Mouse (Mus musculus) kidney, embryonic 15.5 days (tissue): ENCODE data around the gene Rcsd1. TPM values are rescaled to one million over a fixed set of nuclear protein-coding genes. Genes with fewer than 3 reads are reported as not detected.

Source experiments
- ATAC-seq: fragments of 200-750 bp; cut with Nextera tagmentation; replicated peaks from 2 replicates; pipeline ENCODE4 v1.8.0; 2017; ENCODE audit warnings: moderate TSS enrichment; ENCODE audit not compliant: low FRiP score
- H3K27ac ChIP-seq: fragments of 300-500 bp; sonication (generic); 2 replicates; pipeline ENCODE4 v1.5.1; 2015; ENCODE audit warnings: mild to moderate bottlenecking, inconsistent platforms
- H3K27me3 ChIP-seq: fragments of 300-500 bp; sonication (generic); 2 replicates; pipeline ENCODE4 v1.6.1; 2015; ENCODE audit warnings: inconsistent platforms
- H3K36me3 ChIP-seq: fragments of 300-500 bp; sonication (generic); 2 replicates; pipeline ENCODE4 v1.6.1; 2015; ENCODE audit warnings: inconsistent platforms
- H3K4me1 ChIP-seq: fragments of 300-500 bp; sonication (generic); 2 replicates; pipeline ENCODE4 v1.6.1; 2015; ENCODE audit warnings: inconsistent platforms
- H3K4me2 ChIP-seq: fragments of 300-500 bp; sonication (generic); 2 replicates; pipeline ENCODE4 v1.6.1; 2015; ENCODE audit warnings: moderate library complexity, mild to moderate bottlenecking, inconsistent platforms
- H3K4me3 ChIP-seq: fragments of 300-500 bp; sonication (generic); replicated peaks from 2 replicates; pipeline ENCODE4 v1.5.1; 2015; ENCODE audit warnings: mild to moderate bottlenecking, inconsistent platforms
- H3K9ac ChIP-seq: fragments of 300-500 bp; sonication (generic); 2 replicates; pipeline ENCODE4 v1.6.1; 2015; ENCODE audit warnings: mild to moderate bottlenecking, inconsistent platforms
- H3K9me3 ChIP-seq: fragments of 300-500 bp; sonication (generic); replicated peaks from 2 replicates; pipeline ENCODE4 v1.6.1; 2016; ENCODE audit warnings: inconsistent platforms
- WGBS: fragments of 180-500 bp; shearing (Covaris S2); methylation state at CpG from one replicate; pipeline ENCODE4 v1.1.7; 2015; ENCODE audit warnings: mixed read lengths; 5-methylcytosine and 5-hydroxymethylcytosine counted together
- polyA plus RNA-seq: library from polyadenylated mRNA; unstranded; fragments of >200 nt; fragmentation: Nextera tagmentation; extraction: Ambion mirVana; gene quantifications from 2 replicates; pipeline ENCODE4 v1.2.1, GENCODE M21; 2015

The Rcsd1 gene
- polyA plus RNA-seq, 1 experiment from 2014 or later, result 57.8 TPM

DNA sequence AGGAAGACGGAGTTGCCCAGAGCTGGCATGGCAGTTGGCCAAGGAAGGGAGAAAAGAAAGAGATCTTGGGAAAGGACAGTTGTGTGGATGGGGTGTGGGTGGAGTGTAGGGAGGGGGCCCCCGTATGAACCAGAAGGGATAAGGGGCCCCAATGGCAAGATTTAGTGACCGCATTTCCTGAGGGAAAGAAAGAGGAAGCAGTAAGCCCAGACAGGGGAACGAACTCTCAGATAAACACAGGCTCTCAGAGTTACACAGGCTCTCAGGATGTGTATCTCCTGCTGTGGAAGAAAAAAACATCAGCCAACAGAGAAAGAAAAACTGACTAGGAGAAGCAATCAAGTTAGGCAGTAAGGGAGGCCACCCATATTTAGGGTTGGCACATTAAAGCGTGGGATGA, 58.4 kb downstream of the Rcsd1 start:
- peaks cover 72% of the 10 kb centered on the region for H3K36me3 ChIP-seq
- 62% methylated on average over 5 of the region's 5 CpGs for WGBS
- H3K27ac ChIP-seq, result no peak overlapping the region
- no peak overlapping the region for H3K9ac ChIP-seq
- no peaks in the 10 kb centered on the region for H3K9me3 ChIP-seq
- no peak overlapping the region for H3K4me3 ChIP-seq
- ATAC-seq, result no peak
- H3K4me2 ChIP-seq, result no peak overlapping the region
- peaks cover 31% of the 10 kb centered on the region for H3K4me1 ChIP-seq
- H3K27me3 ChIP-seq, result no peaks in the 10 kb centered on the region

DNA sequence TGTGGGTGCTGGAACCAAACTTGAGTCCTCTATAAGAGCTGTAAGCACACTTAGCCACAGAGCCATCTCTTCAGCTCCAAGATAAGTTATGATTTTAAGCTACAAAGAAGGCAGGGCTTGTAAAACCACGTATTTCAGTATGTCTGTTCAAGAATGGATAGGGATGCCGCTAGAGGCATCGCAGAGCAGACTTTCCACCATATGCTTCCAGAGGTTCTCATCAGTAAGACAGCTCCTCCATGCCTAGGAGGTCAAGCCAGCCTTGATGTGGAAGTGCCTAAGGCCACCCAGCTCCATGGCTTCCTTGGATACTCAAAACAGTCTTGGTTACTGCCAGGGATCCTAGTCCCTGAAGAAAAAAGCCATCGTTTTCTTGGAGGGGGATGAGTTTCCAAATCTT, 64.5 kb downstream of the Rcsd1 start:
- WGBS, result 74% methylated on average over 4 of the region's 4 CpGs
- Histone ChIP-seq H3K9ac (no peak overlapping the region), H3K4me2 (no peak overlapping the region), H3K4me3 (no peak overlapping the region), H3K27ac (no peak overlapping the region), H3K27me3 (no peaks in the 10 kb centered on the region), H3K4me1 (peaks cover 2% of the 10 kb centered on the region; the same call in 1 of the 2 replicates), H3K36me3 (peaks cover 25% of the 10 kb centered on the region), H3K9me3 (no peaks in the 10 kb centered on the region)
- ATAC-seq, result no peak

DNA sequence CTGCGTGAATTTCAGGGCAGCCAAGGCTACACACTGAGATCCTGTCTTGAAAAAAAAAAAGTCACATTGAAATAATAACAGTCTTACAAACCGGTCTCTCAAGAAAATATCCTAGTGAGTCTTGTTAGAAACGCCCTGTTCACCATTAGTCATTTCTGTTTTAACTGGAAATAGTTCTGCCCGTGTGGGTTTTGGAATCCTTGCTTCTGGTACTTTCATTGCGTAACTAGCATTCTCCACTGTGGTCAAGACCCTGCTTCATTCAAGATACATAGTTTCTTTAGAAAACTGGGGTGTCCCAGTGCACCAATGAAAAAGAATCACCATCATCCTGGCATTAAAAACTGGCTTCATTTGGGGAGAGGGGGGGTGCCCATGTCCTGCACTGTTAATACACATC, 65.8 kb downstream of the Rcsd1 start:
- H3K9me3 ChIP-seq, result no peaks in the 10 kb centered on the region
- no peak for ATAC-seq
- H3K4me1 ChIP-seq, result peaks cover 2% of the 10 kb centered on the region; the same call in 1 of the 2 replicates
- no peaks in the 10 kb centered on the region for H3K27me3 ChIP-seq
- no peak overlapping the region for H3K27ac ChIP-seq
- WGBS, result 69% methylated on average over 5 of the region's 5 CpGs
- no peak overlapping the region for H3K9ac ChIP-seq
- peaks cover 11% of the 10 kb centered on the region for H3K36me3 ChIP-seq
- 0 out of 2 replicates have a peak overlapping the region, but pooled peaks have one; percentile 81 for H3K4me2 ChIP-seq
- no peak overlapping the region for H3K4me3 ChIP-seq

DNA sequence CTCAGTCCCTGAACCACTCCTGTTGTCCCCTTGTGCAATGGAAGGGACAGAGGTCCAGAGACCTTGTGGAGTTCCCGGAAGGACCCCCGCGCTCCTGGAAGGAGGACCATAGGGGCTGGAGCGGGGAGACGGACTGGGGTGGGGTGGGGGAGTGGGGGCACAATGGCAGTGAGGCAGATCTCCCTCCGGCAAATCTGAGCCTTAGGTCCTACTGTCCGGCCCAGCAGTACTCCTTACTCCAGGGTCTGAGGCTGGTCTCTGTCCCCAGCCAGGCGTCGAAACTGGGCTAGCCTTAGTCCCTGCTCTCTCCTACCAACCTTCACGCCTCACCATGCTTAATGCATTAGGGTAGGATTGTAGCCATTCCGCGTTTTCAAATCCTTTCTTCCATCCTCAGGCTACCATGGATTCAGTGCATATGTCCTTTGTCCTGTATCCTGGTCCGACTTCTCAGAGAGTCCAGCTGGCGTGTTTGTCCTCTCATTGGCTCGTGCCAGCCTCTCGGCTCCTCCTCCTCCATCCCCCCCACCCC, 66.7 kb downstream of the Rcsd1 start:
- Histone ChIP-seq H3K4me2 (peak overlapping the region; percentile 81), H3K9ac (peak overlapping the region; percentile 82), H3K4me1 (peaks cover 2% of the 10 kb centered on the region; the same call in 1 of the 2 replicates), H3K4me3 (peak overlapping the region; percentile 88), H3K36me3 (peaks cover 3% of the 10 kb centered on the region), H3K27ac (peak overlapping the region; percentile 97), H3K9me3 (no peaks in the 10 kb centered on the region), H3K27me3 (no peaks in the 10 kb centered on the region)
- WGBS, result 0% methylated on average over 16 of the region's 16 CpGs
- ATAC-seq, result peak; percentile 79

DNA sequence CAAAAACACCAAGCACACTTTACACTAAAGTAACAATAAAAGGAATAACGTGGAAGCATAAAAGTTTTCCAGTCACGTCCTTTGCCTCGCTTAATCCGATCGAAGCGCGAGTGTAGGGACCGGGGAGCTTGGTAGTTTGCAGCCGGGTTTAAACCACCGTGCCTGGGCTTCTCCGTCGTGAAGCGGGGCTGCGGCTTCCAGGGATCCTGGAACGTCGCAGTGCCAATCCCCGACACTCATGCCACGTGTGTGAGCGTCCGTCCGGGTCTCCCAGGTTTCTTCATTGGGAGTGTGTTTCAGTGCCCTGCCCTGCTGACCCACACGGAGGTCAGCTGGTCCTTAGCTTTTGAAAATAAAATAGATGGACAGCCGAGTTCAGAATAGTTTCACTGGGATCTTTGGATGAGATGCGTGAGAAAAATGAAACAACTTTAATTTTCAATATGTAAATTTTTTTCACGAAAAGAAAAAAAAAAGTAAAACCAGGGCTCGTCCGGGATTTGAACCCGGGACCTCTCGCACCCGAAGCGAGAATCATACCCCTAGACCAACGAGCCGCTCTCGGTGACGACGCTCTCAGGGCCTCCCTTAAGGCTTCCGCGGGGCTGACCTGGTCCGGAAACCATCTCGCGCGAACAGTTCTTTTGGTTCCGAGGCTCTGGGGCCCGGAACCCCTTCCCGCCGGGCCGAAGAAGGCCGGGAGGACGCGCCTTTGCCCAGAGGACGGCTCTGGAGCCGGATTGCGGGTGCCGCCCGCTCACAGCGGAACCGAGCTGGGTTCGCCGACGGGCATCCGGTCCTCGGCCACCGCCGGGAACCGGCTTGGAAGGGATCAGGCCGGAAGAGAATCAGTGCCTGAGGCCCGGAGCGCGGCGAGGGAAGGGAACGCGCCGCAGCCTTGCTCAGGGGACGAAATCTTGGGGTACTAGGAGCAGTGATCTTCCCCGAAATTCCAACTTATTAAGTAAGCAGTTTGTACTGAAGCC, 67.5 kb downstream of the Rcsd1 start:
- Histone ChIP-seq H3K4me1 (peaks cover 2% of the 10 kb centered on the region; the same call in 1 of the 2 replicates), H3K4me3 (peak overlapping the region; percentile 88), H3K9me3 (no peaks in the 10 kb centered on the region), H3K27ac (peak overlapping the region; percentile 97), H3K4me2 (peak overlapping the region; percentile 81), H3K27me3 (no peaks in the 10 kb centered on the region), H3K9ac (peak overlapping the region; percentile 82), H3K36me3 (0 out of 2 replicates have a peak, but pooled peaks cover under 1% of the 10 kb centered on the region)
- under 1% methylated on average over 75 of the region's 75 CpGs for WGBS
- ATAC-seq, result peak; percentile 89

DNA sequence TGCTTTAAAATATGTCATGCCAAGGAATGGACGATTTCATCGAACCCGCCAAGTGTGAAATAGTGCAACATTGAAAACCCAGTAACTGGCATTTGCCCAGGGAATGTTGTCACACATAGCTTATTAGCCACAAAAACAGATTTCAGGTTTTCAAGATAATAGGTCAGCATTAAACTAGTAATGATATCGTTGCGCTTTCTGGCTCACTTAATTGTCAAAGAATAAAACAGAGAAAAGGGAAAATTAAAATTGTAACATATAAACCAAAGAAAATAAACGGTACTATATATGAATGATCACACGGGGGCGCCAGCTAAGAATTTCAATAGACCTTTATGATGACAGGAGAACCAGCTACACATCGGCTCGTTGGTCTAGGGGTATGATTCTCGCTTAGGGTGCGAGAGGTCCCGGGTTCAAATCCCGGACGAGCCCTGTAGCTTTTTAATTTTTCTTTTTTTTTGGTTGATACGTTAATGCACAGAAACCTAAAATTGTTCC, 68.2 kb downstream of the Rcsd1 start:
- 5% methylated on average over 16 of the region's 16 CpGs for WGBS
- H3K4me1 ChIP-seq, result peaks cover 4% of the 10 kb centered on the region
- no peaks in the 10 kb centered on the region for H3K36me3 ChIP-seq
- H3K9ac ChIP-seq, result peak overlapping the region; percentile 73
- peak overlapping the region; percentile 90; the same call in 1 of the 2 replicates for H3K27ac ChIP-seq
- peak overlapping the region; percentile 81 for H3K4me2 ChIP-seq
- H3K4me3 ChIP-seq, result peak overlapping the region; percentile 88
- no peaks in the 10 kb centered on the region for H3K9me3 ChIP-seq
- no peaks in the 10 kb centered on the region for H3K27me3 ChIP-seq
- ATAC-seq, result peak; percentile 65

DNA sequence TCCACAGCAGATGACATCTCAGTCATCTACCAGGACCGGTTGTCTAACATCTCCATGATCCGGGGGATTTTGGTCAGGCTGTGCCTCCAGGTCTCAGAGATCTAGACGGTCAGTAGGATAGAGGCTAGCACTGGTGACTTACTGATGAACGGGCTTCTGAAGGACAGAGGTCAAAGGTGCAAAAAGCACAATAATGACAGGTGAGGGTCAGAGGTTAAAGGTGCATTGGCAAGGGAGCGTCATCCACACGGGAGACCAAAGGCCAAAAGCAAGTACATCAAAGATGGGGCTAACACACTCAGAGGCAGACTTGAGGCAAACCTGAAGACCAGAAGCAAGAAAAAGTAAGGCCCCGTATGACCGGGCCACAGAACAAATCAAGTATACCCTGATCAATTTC, 73.3 kb downstream of the Rcsd1 start:
- ATAC-seq, result no peak
- 67% methylated on average over 8 of the region's 8 CpGs for WGBS
- Histone ChIP-seq H3K27ac (0 out of 2 replicates have a peak overlapping the region, but pooled peaks have one; percentile 98), H3K9ac (no peak overlapping the region), H3K4me2 (no peak overlapping the region; the same call in 1 of the 2 replicates), H3K36me3 (no peaks in the 10 kb centered on the region), H3K27me3 (no peaks in the 10 kb centered on the region), H3K9me3 (no peaks in the 10 kb centered on the region), H3K4me1 (peaks cover 33% of the 10 kb centered on the region), H3K4me3 (no peak overlapping the region)

DNA sequence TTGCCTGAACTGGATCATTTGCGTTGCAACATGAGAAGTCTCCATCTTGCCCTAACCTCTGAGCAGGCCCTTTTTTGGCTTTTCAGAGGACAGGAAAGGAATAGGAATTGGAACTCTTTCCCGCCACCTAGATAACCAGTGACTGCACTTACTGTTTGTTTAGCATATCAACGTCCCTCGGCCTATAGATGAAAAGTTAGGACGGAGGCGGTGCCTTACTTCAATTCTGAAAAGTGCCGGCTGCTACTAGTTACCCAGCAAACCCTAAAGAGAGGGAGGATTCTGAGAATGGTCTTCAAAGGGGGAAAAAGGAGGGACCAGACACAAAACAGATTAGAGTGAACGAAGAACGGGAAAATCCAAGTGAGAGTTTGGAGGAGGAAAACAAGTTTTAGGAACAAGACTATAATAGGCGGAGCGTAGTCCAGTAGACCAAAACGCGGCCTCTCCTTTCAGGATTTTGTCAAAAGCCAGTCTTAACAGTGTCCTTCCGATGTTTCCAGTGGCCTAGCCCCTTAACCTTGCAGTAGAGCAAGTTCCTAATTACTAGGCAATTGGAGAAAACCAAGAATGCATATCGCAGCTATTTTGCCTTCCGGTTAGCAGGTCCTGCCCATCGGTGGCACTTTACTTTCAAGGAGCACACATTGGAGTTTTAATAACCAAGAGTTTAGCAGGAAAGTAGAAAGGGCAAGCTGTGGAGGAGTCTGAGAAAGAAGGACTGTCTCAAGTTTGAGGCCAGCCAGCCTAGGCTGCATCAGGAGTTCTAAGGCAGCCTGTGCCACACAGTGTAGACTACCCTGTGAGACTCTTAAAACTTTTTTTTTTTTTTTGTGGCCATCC, 74.3 kb downstream of the Rcsd1 start:
- peak overlapping the region; percentile 46 for H3K9ac ChIP-seq
- WGBS, result 16% methylated on average over 17 of the region's 17 CpGs
- no peaks in the 10 kb centered on the region for H3K36me3 ChIP-seq
- no peaks in the 10 kb centered on the region for H3K9me3 ChIP-seq
- no peaks in the 10 kb centered on the region for H3K27me3 ChIP-seq
- peaks cover 41% of the 10 kb centered on the region for H3K4me1 ChIP-seq
- peak overlapping the region; percentile 91 for H3K4me3 ChIP-seq
- peak overlapping the region; percentile 79 for H3K4me2 ChIP-seq
- peak overlapping the region; percentile 98 for H3K27ac ChIP-seq
- ATAC-seq, result no peak

DNA sequence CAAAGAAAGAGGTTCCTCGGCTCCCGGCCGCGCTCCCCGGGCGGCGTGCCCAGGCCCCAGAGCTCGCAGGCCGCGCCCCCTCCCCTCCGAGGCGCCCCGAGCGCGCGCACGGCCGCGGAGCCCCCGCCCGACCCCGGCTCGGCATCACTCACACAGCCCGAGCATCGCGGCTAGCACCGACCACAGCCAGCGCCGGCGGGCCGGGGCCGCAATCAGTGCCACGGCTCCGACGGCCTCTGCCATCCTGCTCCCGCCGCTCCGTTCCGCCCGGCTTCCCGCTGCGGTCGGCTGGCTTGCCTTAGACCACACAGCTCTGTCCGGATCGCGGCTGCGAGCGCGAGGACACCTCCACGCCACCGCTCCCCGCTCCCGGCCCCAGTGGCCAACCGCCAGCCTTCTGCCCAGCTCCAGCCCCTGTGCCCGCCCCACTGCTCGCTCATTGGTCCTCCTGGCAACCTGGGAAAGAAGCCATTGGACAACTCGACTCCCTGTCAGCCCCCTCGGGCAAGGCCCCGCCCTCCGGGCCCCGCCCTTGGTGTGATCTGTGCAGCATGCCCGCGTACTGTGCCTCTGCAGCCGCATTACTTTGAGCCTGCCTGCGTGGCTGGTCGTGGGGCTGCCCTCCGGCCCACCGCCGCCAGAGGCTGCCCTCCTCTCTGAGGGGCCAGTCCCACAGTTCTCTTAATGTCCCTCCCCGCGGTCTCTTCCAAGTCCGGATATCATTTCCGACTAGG, 75.2 kb downstream of the Rcsd1 start, which contains the start of gene Mpzl1:
TSS of gene Mpzl1 (minus strand) at position 388 of the 734 bp plus-strand sequence.
- Histone ChIP-seq H3K9me3 (no peaks in the 10 kb centered on the region), H3K27me3 (no peaks in the 10 kb centered on the region), H3K4me3 (peak within 1 kb of the TSS; percentile 91), H3K4me2 (peak within 1 kb of the TSS; percentile 79), H3K27ac (peak within 1 kb of the TSS; percentile 98), H3K9ac (peak within 1 kb of the TSS; percentile 77), H3K4me1 (peaks cover 50% of the 10 kb centered on the region), H3K36me3 (no peaks in the 10 kb centered on the region)
- WGBS, result under 1% methylated on average over 71 of the region's 73 CpGs
- ATAC-seq, result peak; percentile 99

DNA sequence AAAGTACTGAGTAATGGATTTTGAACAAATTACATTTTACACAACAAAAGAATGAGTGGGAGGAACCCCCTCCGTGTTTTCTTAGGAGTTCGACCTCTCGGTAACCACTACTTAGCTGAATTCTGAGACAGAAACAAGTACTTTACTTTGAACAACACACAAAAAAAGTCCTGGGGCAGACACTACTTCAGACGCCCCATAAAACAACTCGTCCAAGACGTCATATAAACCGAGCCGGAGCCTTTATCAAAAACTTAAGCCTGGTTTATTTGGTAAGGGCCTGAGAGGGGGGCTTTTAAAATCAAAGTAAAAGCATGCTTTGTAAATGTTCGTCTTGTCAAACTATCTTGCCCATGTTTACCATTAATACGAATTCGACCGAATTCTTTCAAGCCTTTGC, 76.2 kb downstream of the Rcsd1 start:
- no peaks in the 10 kb centered on the region for H3K36me3 ChIP-seq
- H3K4me2 ChIP-seq, result peak overlapping the region; percentile 79
- H3K4me1 ChIP-seq, result peaks cover 56% of the 10 kb centered on the region
- 2% methylated on average over 12 of the region's 12 CpGs for WGBS
- peak overlapping the region; percentile 98 for H3K27ac ChIP-seq
- H3K4me3 ChIP-seq, result peak overlapping the region; percentile 91
- H3K9ac ChIP-seq, result peak overlapping the region; percentile 77
- no peaks in the 10 kb centered on the region for H3K9me3 ChIP-seq
- ATAC-seq, result no peak
- H3K27me3 ChIP-seq, result no peaks in the 10 kb centered on the region

DNA sequence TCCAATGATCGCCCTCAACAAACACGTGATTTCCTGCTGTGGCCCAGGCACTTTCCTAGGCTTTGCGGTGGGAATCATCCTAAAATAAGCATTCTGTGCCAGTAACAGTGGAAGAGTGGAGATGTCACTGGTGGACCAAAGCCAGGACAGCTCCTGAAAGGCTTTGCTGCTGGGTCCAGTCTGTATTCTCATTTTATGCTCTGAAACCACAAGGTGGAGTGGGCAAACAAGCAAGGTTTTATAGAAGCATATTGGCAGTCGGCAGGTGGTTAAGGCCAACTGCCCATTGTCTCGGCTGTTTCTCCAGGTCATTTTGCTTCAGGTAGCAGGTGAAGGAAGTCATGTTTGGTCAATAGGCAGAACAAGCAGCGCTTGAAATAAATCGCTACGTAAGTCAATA, 78.4 kb downstream of the Rcsd1 start:
- H3K9ac ChIP-seq, result no peak overlapping the region
- H3K36me3 ChIP-seq, result 0 out of 2 replicates have a peak, but pooled peaks cover 3% of the 10 kb centered on the region
- H3K27ac ChIP-seq, result 0 out of 2 replicates have a peak overlapping the region, but pooled peaks have one; percentile 30
- H3K9me3 ChIP-seq, result no peaks in the 10 kb centered on the region
- 70% methylated on average over 8 of the region's 8 CpGs for WGBS
- 0 out of 2 replicates have a peak overlapping the region, but pooled peaks have one; percentile 29 for H3K4me2 ChIP-seq
- no peaks in the 10 kb centered on the region for H3K27me3 ChIP-seq
- no peak overlapping the region for H3K4me3 ChIP-seq
- no peak for ATAC-seq
- H3K4me1 ChIP-seq, result peaks cover 66% of the 10 kb centered on the region
